13 mouse cellular contexts compared by ENCODE assay signal in genomic region chr3:139216945-139217344, GRCm38 (mm10).
"Had no signal": no experiment of that assay in that cellular context is flagged by ENCODE, and none has a peak within 500 bp of the region (broad histone marks: within the 10 kb centered on the region; RNA-seq: fewer than 3 reads in every experiment).

No protein-coding gene starts in this region.

- DNase-seq: lung, adult 18-20 months; lung, embryonic 14.5 days; lung, postnatal 10 days; lung, postnatal 4 days; midbrain, embryonic 14.5 days; retina, postnatal 1 day; right cerebral cortex, postnatal 4 days; spleen, adult 18-20 months; thymus, adult 18-20 months; thymus, postnatal 14 days; thymus, postnatal 36 days had no signal

- ATAC-seq: liver, embryonic 12.5 days; midbrain, embryonic 16.5 days had no signal
